ENCODE assay signal across 8 mouse cellular contexts in genomic region chr5:97111207-97111910, GRCm38 (mm10). TPM values are rescaled to one million over a fixed set of nuclear protein-coding genes. Genes with fewer than 3 reads are reported as not detected.
DNase-seq lines count a peak whose midpoint lies in the region; ATAC-seq and TF ChIP-seq lines count a peak whose summit lies in the region.

Gene Paqr3, minus strand, starts transcription at chr5:97111596.

- DNase-seq in A20 (ENCODE audit: low read depth, low spot score) (peak; percentile 97), liver (peak; percentile 96)
- DNase-seq in heart, embryonic 10.5 days (ENCODE audit: low spot score): peak; percentile 99
- peak; percentile 95 to 97 for DNase-seq in spleen, postnatal 4 days (ENCODE audit: low spot score in 2 of 2)

- ATAC-seq in kidney, embryonic 15.5 days (replicated peaks; ENCODE audit: low FRiP score): peak; percentile 99
- peak; percentile 90 for ATAC-seq in monocyte, adult 5-6 weeks (replicated peaks; ENCODE audit: insufficient number of reproducible peaks, low FRiP score, low TSS enrichment, poor library complexity, severe bottlenecking)

- WGBS in heart, embryonic 10.5 days: under 1% methylated on average over 61 of the region's 62 CpGs
- WGBS in kidney, embryonic 15.5 days: under 1% methylated on average over 62 of the region's 62 CpGs

- no peak within 1 kb of the TSS for H3K27ac ChIP-seq in bone marrow macrophage, adult 2 months (ENCODE audit: insufficient read depth, low read depth, low read length)
- no peak within 1 kb of the TSS for H3K27ac ChIP-seq in embryonic fibroblast, embryonic 13.5 days (ENCODE audit: insufficient read depth, low read length)
- H3K27ac ChIP-seq in heart, embryonic 10.5 days: peak within 1 kb of the TSS; percentile 84
- H3K27ac ChIP-seq in kidney, embryonic 15.5 days: 0 out of 2 replicates have a peak within 1 kb of the TSS, but pooled peaks have one; percentile 45

- peak within 1 kb of the TSS; percentile 73 for H3K4me3 ChIP-seq in bone marrow macrophage, adult 2 months (ENCODE audit: insufficient read depth, low read length)
- H3K4me3 ChIP-seq in embryonic fibroblast, embryonic 13.5 days (ENCODE audit: insufficient read depth, low read length): peak within 1 kb of the TSS; percentile 98
- H3K4me3 ChIP-seq in heart, embryonic 10.5 days: peak within 1 kb of the TSS; percentile 77
- H3K4me3 ChIP-seq in kidney, embryonic 15.5 days (replicated peaks): peak within 1 kb of the TSS; percentile 80

- no peaks in the 10 kb centered on the region for H3K27me3 ChIP-seq in heart, embryonic 10.5 days (ENCODE audit: insufficient read depth, poor library complexity, severe bottlenecking)
- no peaks in the 10 kb centered on the region for H3K27me3 ChIP-seq in kidney, embryonic 15.5 days

- peak within 1 kb of the TSS; percentile 88 for H3K4me2 ChIP-seq in kidney, embryonic 15.5 days

- peak within 1 kb of the TSS; percentile 61 for H3K9ac ChIP-seq in kidney, embryonic 15.5 days

- no peaks in the 10 kb centered on the region for H3K36me3 ChIP-seq in heart, embryonic 10.5 days
- no peaks in the 10 kb centered on the region for H3K36me3 ChIP-seq in kidney, embryonic 15.5 days

- peaks cover 10% of the 10 kb centered on the region for H3K4me1 ChIP-seq in bone marrow macrophage, adult 2 months (ENCODE audit: control insufficient read depth, insufficient read depth, low read length)
- H3K4me1 ChIP-seq in embryonic fibroblast, embryonic 13.5 days (ENCODE audit: control insufficient read depth, insufficient read depth, low read length): no peaks in the 10 kb centered on the region
- peaks cover 4% of the 10 kb centered on the region for H3K4me1 ChIP-seq in heart, embryonic 10.5 days
- H3K4me1 ChIP-seq in kidney, embryonic 15.5 days: peaks cover 6% of the 10 kb centered on the region

- H3K9me3 ChIP-seq in heart, embryonic 10.5 days: no peaks in the 10 kb centered on the region
- no peaks in the 10 kb centered on the region for H3K9me3 ChIP-seq in kidney, embryonic 15.5 days (replicated peaks)

- TF ChIP-seq CTCF in bone marrow macrophage, adult 2 months (IDR thresholded peaks at IDR 0.05; ENCODE audit: low read depth, low read length): no peak
- no peak for TF ChIP-seq CTCF in embryonic fibroblast, embryonic 13.5 days (IDR thresholded peaks at IDR 0.05; ENCODE audit: borderline replicate concordance, insufficient read depth, low read length)

- no peak for TF ChIP-seq POLR2A in bone marrow macrophage, adult 2 months (IDR thresholded peaks at IDR 0.05; ENCODE audit: borderline replicate concordance, low read depth, low read length)
- TF ChIP-seq POLR2A in embryonic fibroblast, embryonic 13.5 days (IDR thresholded peaks at IDR 0.05; ENCODE audit: low read depth, low read length): peak; percentile 63

RNA-seq across cellular contexts. Expression of gene Paqr3, which starts in this region (rescaled TPM):
- 2.4 and 3.5 TPM in 2 replicates for polyA plus RNA-seq in bone marrow macrophage, adult 2 months (2012; ENCODE audit: insufficient read depth, insufficient read length, missing spikeins)
- polyA plus RNA-seq in embryonic fibroblast, embryonic 13.5 days (2011; ENCODE audit: insufficient read length, low read depth, missing spikeins): 8.7 and 13.5 TPM in 2 replicates
- 2.6 and 6.1 TPM in 2 replicates for polyA plus RNA-seq in heart, embryonic 10.5 days (2016; fragmentation: Nextera tagmentation; extraction: Ambion mirVana)
- polyA plus RNA-seq in kidney, embryonic 15.5 days (2015; fragmentation: Nextera tagmentation; extraction: Ambion mirVana): 3.8 and 3.9 TPM in 2 replicates
- 8.0 to 12.5 TPM (median 11.1 TPM) in 3 replicates for total RNA-seq in monocyte, adult 5-6 weeks (2017)

Comparison
In these comparisons a context has a peak if more than half of its experiments do, and no peak if none do; other contexts are left out.
1. H3K27ac ChIP-seq: peak in heart, embryonic 10.5 days (single experiment) and kidney, embryonic 15.5 days (single experiment); none in bone marrow macrophage, adult 2 months (single experiment) and embryonic fibroblast, embryonic 13.5 days (single experiment).
2. Peak in every context shown above with its lines, with median percentiles within 50 percentile points of each other: DNase-seq and H3K4me3 ChIP-seq.